Mouse (Mus musculus) gastrocnemius, postnatal 10 days (tissue): ENCODE data around the gene Det1. TPM values are rescaled to one million over a fixed set of nuclear protein-coding genes. Genes with fewer than 3 reads are reported as not detected.

Source experiments
- DNase-seq: peaks from one replicate; pipeline ENCODE4 v3.0.0; 2021; ENCODE audit warnings: mixed read lengths
- microRNA-seq, 2 experiments: library from miRNA; unstranded; fragments of <30 nt; microRNA quantifications; one replicate each; pipeline ENCODE4 v1.2.0; 2021
- total RNA-seq, 2 experiments: library from RNA; stranded (reverse); gene quantifications; 2 replicates each; pipeline ENCODE4 v1.2.3; 2021

Det1 gene
- total RNA-seq, 2 experiments from 2014 or later, result 7.3 to 10.3 TPM

DNA sequence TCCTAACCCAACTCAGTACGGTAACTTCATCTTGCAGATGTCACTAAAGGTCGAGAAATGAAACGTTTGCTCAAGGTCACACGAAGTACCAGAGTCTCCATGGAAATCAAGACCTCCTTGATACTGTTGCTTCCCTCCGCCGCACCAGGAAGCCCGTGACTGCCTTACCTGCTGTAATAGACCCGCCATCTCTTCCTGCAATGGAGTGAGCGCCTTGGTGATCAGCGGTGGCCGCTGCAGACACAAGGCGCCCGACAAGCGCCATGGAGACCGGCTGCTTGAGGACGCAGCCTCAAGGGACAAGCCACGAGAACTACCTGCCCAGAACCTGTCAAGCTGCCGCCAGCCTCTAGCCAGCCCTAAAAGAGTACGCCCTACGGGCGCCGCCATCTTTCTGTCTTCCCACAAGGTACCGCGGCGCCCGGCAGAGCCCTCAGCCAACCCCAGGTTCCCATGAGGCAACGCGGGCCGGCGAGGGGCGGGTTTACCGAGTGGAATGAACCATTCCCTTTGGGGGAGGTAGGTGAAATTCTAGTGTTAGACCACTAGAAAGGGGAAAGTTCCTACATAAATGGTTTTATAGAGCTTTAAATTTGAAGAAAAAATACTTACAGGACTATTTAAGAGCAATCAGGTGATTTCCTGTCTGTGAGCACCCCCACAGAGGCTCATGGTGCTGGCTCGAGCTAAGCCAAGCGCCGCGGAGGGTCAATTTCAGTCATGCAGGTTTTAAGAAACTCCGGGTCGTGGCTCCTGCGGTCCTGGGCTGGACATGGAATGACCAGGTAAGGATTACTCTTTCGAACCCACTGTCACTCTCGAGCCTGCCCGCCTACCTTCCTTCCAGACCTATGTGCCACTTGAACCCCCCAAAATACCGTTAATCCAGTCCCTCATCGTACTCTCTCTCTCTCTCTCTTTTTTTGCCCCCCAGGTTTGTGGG, 64.2 kb downstream of the Det1 start, which contains the start of the genes Mrps11 and Mrpl46:
Gene Mrps11 (plus strand): TSS at position 481 of the 943 bp plus-strand sequence.
Gene Mrpl46 (minus strand): TSS at position 893 of the 943 bp plus-strand sequence.
- peak; percentile 88 for DNase-seq

- no peak for DNase-seq
These were observed 68.3 kb downstream of the Det1 start for GRCm38 (mm10) chr7:78778741-78779140.

Small RNAs within 50 kb of the gene (microRNA-seq; reads per million reads assigned to microRNA genes)
- gene Mir7-2, result 3.3 to 5.4 reads per million in 2 experiments

Other genes with a start within 250 kb of the Det1 start
- 1 to 10 TPM; 3.1 to 3.7 TPM for gene Ntrk3, start 109.3 kb downstream of the Det1 start, total RNA-seq
- gene Mrps11, start 64.1 kb downstream of the Det1 start, total RNA-seq, result 10 to 100 TPM; 24.1 to 24.4 TPM
- 10 to 100 TPM; 27.1 to 35.4 TPM for gene Mrpl46, start 63.7 kb downstream of the Det1 start, total RNA-seq
- 10 to 100 TPM; 22.7 to 27.1 TPM for gene Aen, start 48.6 kb upstream of the Det1 start, total RNA-seq
- 1 to 10 TPM in 1 of 2 experiments, under 1 TPM in 1; 0.89 to 3.6 TPM for gene Isg20, start 66.2 kb upstream of the Det1 start, total RNA-seq
- gene Acan, start 206.2 kb upstream of the Det1 start, total RNA-seq, result 1 to 10 TPM; 4.4 to 5.1 TPM